Mouse (Mus musculus): ENCODE data around the gene Yod1. TPM values are rescaled to one million over a fixed set of nuclear protein-coding genes. Genes with fewer than 3 reads are reported as not detected.

The Yod1 gene
- polyA plus RNA-seq, 1 experiment, result 0.70 TPM

- no peaks in the 10 kb centered on the region for H3K27me3 ChIP-seq (ENCODE audit: control insufficient read depth, insufficient read depth, insufficient read length)
- TF ChIP-seq MAX (IDR thresholded peaks at IDR 0.05; ENCODE audit: low read depth) (no peak), SRF (IDR thresholded peaks at IDR 0.05; ENCODE audit: control insufficient read depth, insufficient read length, low read depth) (no peak), TCF12 (IDR thresholded peaks at IDR 0.05; ENCODE audit: insufficient read depth, poor library complexity, severe bottlenecking) (no peak), MYOD1 (IDR thresholded peaks at IDR 0.05; ENCODE audit: control insufficient read depth in 1 of 3, insufficient read length in 2 of 3, low read depth in 2 of 3) (no peak), REST (IDR thresholded peaks at IDR 0.05; ENCODE audit: insufficient read depth, insufficient read length) (no peak), USF1 (IDR thresholded peaks at IDR 0.05; ENCODE audit: low read depth) (no peak), TCF3 (IDR thresholded peaks at IDR 0.05; ENCODE audit: insufficient read length, low read depth) (no peak), MYOG (IDR thresholded peaks at IDR 0.05; ENCODE audit: control insufficient read depth in 1 of 3, insufficient read depth in 1 of 3, insufficient read length in 2 of 3, low read depth in 2 of 3) (no peak), POLR2A (IDR thresholded peaks at IDR 0.05; ENCODE audit: insufficient read length, low read depth) (no peak), E2F4 (IDR thresholded peaks at IDR 0.05; ENCODE audit: insufficient read depth) (no peak), POLR2AphosphoS2 (IDR thresholded peaks at IDR 0.05; ENCODE audit: insufficient read length, low read depth) (no peak), CEBPB (IDR thresholded peaks at IDR 0.05; ENCODE audit: insufficient read depth, poor library complexity, severe bottlenecking) (no peak)
- no peaks in the 10 kb centered on the region for H3K36me3 ChIP-seq (ENCODE audit: control insufficient read depth, insufficient read depth)
- H3K79me2 ChIP-seq (ENCODE audit: control insufficient read depth, insufficient read depth), result no peaks in the 10 kb centered on the region
- H3K4me2 ChIP-seq (ENCODE audit: low read depth), result peak overlapping the region; percentile 81
- no peak overlapping the region for H3K4me3 ChIP-seq
- no peak overlapping the region for H3ac ChIP-seq (ENCODE audit: control insufficient read depth, insufficient read length)
These were observed 17.3 kb downstream of the Yod1 start for GRCm38 (mm10) chr1:130734452-130734851.

DNA sequence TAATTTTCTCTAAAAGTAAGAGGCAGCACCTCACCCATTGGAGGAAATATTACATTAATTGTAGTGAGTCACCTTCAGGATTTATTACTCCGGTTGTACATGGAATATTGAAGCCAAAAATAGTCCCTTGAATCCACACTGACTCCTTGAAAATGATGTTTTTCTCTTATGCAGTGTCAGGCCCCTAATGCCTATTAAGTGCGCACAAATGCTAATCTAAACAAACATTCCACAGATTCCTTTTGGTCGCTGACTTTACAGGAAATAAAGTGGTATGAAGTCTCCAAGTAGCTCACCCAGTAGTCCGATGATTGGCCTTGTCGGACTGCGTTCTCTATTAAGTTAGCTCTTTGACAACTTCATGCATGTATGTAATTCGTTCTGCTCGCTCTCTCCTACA is 17.7 kb downstream of the Yod1 start:
- H3K27me3 ChIP-seq (ENCODE audit: control insufficient read depth, insufficient read depth, insufficient read length), result no peaks in the 10 kb centered on the region
- H3K36me3 ChIP-seq (ENCODE audit: control insufficient read depth, insufficient read depth), result no peaks in the 10 kb centered on the region
- no peak overlapping the region for H3ac ChIP-seq (ENCODE audit: control insufficient read depth, insufficient read length)
- H3K4me2 ChIP-seq (ENCODE audit: low read depth), result peak overlapping the region; percentile 81
- no peaks in the 10 kb centered on the region for H3K79me2 ChIP-seq (ENCODE audit: control insufficient read depth, insufficient read depth)
- TF ChIP-seq SRF (IDR thresholded peaks at IDR 0.05; ENCODE audit: control insufficient read depth, insufficient read length, low read depth), result no peak
- no peak overlapping the region for H3K4me3 ChIP-seq

DNA sequence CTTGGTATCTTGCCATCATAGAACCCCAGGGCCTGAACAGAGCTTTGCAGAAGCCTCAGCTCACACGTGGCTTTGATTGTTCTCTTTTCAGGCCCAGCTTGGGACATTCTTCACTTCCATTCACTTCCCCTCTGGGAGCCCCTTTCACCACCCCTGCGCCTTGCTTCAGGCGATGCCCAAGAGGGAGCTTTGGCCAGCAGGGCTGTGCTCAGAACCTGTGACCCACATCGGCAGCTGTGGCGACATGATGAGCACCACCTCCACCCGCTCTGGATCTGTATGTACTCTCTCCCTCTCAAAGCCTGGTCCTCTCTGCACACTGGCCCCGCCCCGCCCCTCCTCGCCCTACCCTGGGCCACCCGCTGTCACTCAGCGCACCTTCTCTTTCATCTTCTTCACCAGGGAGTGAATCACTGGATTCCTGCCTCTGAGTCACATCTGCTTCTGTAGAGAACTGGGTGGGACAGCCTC is 20.3 kb downstream of the Yod1 start:
- Histone ChIP-seq H3K4me3 (no peak overlapping the region), H3K27me3 (ENCODE audit: control insufficient read depth, insufficient read depth, insufficient read length) (no peaks in the 10 kb centered on the region), H3K36me3 (ENCODE audit: control insufficient read depth, insufficient read depth) (no peaks in the 10 kb centered on the region), H3ac (ENCODE audit: control insufficient read depth, insufficient read length) (no peak overlapping the region), H3K79me2 (ENCODE audit: control insufficient read depth, insufficient read depth) (no peaks in the 10 kb centered on the region), H3K4me2 (ENCODE audit: low read depth) (no peak overlapping the region)
- TF ChIP-seq CEBPB (IDR thresholded peaks at IDR 0.05; ENCODE audit: insufficient read depth, poor library complexity, severe bottlenecking) (no peak), POLR2AphosphoS2 (IDR thresholded peaks at IDR 0.05; ENCODE audit: insufficient read length, low read depth) (no peak), TCF12 (IDR thresholded peaks at IDR 0.05; ENCODE audit: insufficient read depth, poor library complexity, severe bottlenecking) (no peak), TCF3 (IDR thresholded peaks at IDR 0.05; ENCODE audit: insufficient read length, low read depth) (no peak), E2F4 (IDR thresholded peaks at IDR 0.05; ENCODE audit: insufficient read depth) (no peak), MYOG (IDR thresholded peaks at IDR 0.05; ENCODE audit: control insufficient read depth in 1 of 3, insufficient read depth in 1 of 3, insufficient read length in 2 of 3, low read depth in 2 of 3) (no peak), MYOD1 (IDR thresholded peaks at IDR 0.05; ENCODE audit: control insufficient read depth in 1 of 3, insufficient read length in 2 of 3, low read depth in 2 of 3) (no peak), MAX (IDR thresholded peaks at IDR 0.05; ENCODE audit: low read depth) (no peak)

DNA sequence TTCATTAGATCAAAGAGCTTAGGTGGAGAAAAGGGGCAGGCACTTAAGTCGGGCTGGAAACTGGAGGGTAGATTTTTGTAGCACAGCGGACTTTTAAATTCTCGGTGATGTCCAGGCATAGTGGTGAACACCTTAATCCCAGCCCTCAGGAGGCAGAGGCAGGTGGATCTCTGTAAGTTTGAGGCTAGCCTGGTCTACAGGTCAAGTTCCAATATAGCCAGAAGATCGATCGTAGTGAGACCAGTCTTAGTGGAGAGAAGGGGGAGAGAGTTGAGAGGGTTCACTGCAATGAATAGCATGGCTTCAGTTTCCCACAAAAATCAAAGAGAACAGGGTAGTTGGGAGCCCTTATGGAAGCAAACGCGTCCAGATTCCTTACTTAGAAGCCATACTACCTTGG is 20.8 kb downstream of the Yod1 start:
- Histone ChIP-seq H3K79me2 (ENCODE audit: control insufficient read depth, insufficient read depth) (no peaks in the 10 kb centered on the region), H3ac (ENCODE audit: control insufficient read depth, insufficient read length) (no peak overlapping the region), H3K4me3 (no peak overlapping the region), H3K36me3 (ENCODE audit: control insufficient read depth, insufficient read depth) (no peaks in the 10 kb centered on the region), H3K27me3 (ENCODE audit: control insufficient read depth, insufficient read depth, insufficient read length) (no peaks in the 10 kb centered on the region), H3K4me2 (ENCODE audit: low read depth) (no peak overlapping the region)
- TF ChIP-seq USF1 (IDR thresholded peaks at IDR 0.05; ENCODE audit: low read depth) (no peak), MYOG (IDR thresholded peaks at IDR 0.05; ENCODE audit: control insufficient read depth in 1 of 3, insufficient read depth in 1 of 3, insufficient read length in 2 of 3, low read depth in 2 of 3) (no peak), REST (IDR thresholded peaks at IDR 0.05; ENCODE audit: insufficient read depth, insufficient read length) (no peak), TCF3 (IDR thresholded peaks at IDR 0.05; ENCODE audit: insufficient read length, low read depth) (no peak), E2F4 (IDR thresholded peaks at IDR 0.05; ENCODE audit: insufficient read depth) (no peak), MYOD1 (IDR thresholded peaks at IDR 0.05; ENCODE audit: control insufficient read depth in 1 of 3, insufficient read length in 2 of 3, low read depth in 2 of 3) (no peak), CEBPB (IDR thresholded peaks at IDR 0.05; ENCODE audit: insufficient read depth, poor library complexity, severe bottlenecking) (no peak), TCF12 (IDR thresholded peaks at IDR 0.05; ENCODE audit: insufficient read depth, poor library complexity, severe bottlenecking) (no peak), MAX (IDR thresholded peaks at IDR 0.05; ENCODE audit: low read depth) (no peak), SRF (IDR thresholded peaks at IDR 0.05; ENCODE audit: control insufficient read depth, insufficient read length, low read depth) (no peak), POLR2AphosphoS2 (IDR thresholded peaks at IDR 0.05; ENCODE audit: insufficient read length, low read depth) (no peak), POLR2A (IDR thresholded peaks at IDR 0.05; ENCODE audit: insufficient read length, low read depth) (no peak)

DNA sequence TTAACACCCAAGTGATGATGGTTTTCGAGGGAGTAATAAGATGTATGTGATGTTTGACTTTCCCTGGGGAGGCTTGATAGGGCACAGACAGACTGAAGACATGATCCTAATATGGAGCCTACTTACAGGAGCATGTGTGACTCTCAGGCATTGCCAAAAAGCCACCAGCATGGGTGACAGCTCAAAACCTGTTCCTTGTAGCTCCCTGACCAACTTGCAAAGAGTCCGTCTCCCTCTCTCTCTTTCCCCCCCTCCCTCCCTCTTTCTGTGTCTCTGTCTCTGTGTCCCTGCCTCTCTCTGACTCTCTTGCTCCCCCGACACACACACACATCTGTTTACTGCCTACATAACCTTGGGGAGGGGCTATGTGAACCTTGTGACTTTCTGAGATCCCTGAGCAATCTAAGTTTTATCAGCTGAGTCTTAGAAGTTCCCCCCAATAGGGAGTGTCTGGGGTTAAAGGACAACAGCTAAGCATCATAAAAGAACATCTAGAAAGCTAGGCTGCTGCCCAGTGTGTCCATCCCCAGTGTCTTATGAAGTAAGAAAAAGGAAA is 21.5 kb downstream of the Yod1 start:
- no peak overlapping the region for H3K4me3 ChIP-seq
- no peaks in the 10 kb centered on the region for H3K27me3 ChIP-seq (ENCODE audit: control insufficient read depth, insufficient read depth, insufficient read length)
- H3ac ChIP-seq (ENCODE audit: control insufficient read depth, insufficient read length), result no peak overlapping the region
- H3K36me3 ChIP-seq (ENCODE audit: control insufficient read depth, insufficient read depth), result no peaks in the 10 kb centered on the region
- no peaks in the 10 kb centered on the region for H3K79me2 ChIP-seq (ENCODE audit: control insufficient read depth, insufficient read depth)
- TF ChIP-seq SRF (IDR thresholded peaks at IDR 0.05; ENCODE audit: control insufficient read depth, insufficient read length, low read depth) (no peak), REST (IDR thresholded peaks at IDR 0.05; ENCODE audit: insufficient read depth, insufficient read length) (no peak), MYOD1 (IDR thresholded peaks at IDR 0.05; ENCODE audit: control insufficient read depth in 1 of 3, insufficient read length in 2 of 3, low read depth in 2 of 3) (no peak), TCF12 (IDR thresholded peaks at IDR 0.05; ENCODE audit: insufficient read depth, poor library complexity, severe bottlenecking) (no peak), CEBPB (IDR thresholded peaks at IDR 0.05; ENCODE audit: insufficient read depth, poor library complexity, severe bottlenecking) (no peak), POLR2A (IDR thresholded peaks at IDR 0.05; ENCODE audit: insufficient read length, low read depth) (no peak), POLR2AphosphoS2 (IDR thresholded peaks at IDR 0.05; ENCODE audit: insufficient read length, low read depth) (no peak), TCF3 (IDR thresholded peaks at IDR 0.05; ENCODE audit: insufficient read length, low read depth) (no peak), MYOG (IDR thresholded peaks at IDR 0.05; ENCODE audit: control insufficient read depth in 1 of 3, insufficient read depth in 1 of 3, insufficient read length in 2 of 3, low read depth in 2 of 3) (no peak), MAX (IDR thresholded peaks at IDR 0.05; ENCODE audit: low read depth) (no peak)
- no peak overlapping the region for H3K4me2 ChIP-seq (ENCODE audit: low read depth)
